Mouse (Mus musculus): Measurements from ENCODE around the gene Tex35.

DNA sequence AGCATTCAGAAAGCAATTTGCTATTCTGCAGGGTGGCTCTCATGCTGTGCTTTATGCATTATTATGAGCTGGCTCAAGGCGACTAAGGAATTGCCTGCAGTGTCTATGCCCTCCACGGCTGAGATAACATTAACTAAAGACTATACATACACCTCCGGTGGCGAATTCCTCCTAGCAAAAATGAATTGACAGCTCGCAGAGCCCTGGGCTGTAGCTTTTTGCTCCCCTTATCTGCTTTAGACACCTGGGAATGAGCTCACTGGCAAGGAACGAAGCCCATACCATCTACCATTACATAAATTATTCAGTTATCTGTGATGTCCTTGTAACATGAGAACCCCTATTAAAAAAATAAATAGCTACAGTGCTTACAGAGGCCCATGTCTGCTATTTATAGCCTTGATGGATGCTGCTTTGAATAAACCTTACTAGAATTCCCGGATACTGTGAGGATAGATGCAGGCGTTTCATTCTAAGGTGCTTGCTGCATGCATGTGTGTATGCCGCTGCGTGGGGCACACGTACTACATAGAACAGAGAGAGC is 53.1 kb downstream of the Tex35 start:
- TF ChIP-seq CTCF (IDR thresholded peaks at IDR 0.05; ENCODE audit: borderline replicate concordance, control insufficient read depth, extremely low read depth, insufficient read depth, low read length, poor library complexity), result no peak
- TF ChIP-seq POLR2A (IDR thresholded peaks at IDR 0.05; ENCODE audit: control insufficient read depth, extremely low read depth, insufficient read depth, low read length, poor library complexity), result no peak

All from thymus, adult 2 months (tissue).